Mouse (Mus musculus) lung, adult 2 months (tissue): ENCODE data around the gene Nap1l4.

Experiments used
- CTCF ChIP-seq: fragments of 200-500 bp; IDR thresholded peaks from 2 replicates; pipeline ENCODE4 v1.5.1; 2011; ENCODE audit warnings: mild to moderate bottlenecking, low read length, control low read depth; ENCODE audit not compliant: insufficient read depth
- POLR2A ChIP-seq: fragments of 200-500 bp; IDR thresholded peaks from 2 replicates; pipeline ENCODE4 v1.6.1; 2011; ENCODE audit warnings: low read depth, mild to moderate bottlenecking, control low read depth, low read length, borderline replicate concordance; ENCODE audit errors: extremely low read depth

GRCm38 (mm10) chr7:143514416-143514768, 34.5 kb downstream of the Nap1l4 start:
- TF ChIP-seq CTCF (no peak), POLR2A (no peak)
